Mouse (Mus musculus) intestine, postnatal 0 days (tissue): Measurements from ENCODE around the gene Itm2b. TPM values are rescaled to one million over a fixed set of nuclear protein-coding genes. Genes with fewer than 3 reads are reported as not detected.
A peak's percentile ranks its signal among the peaks of the same experiment; 100 is the strongest.

Source experiments
- ATAC-seq: fragments of 200-750 bp; cut with Nextera tagmentation; 2 replicates; pipeline ENCODE4 v1.8.0; 2017; ENCODE audit warnings: mild to moderate bottlenecking, moderate TSS enrichment, moderate library complexity
- H3K27ac ChIP-seq: fragments of 300-500 bp; sonication (generic); 2 replicates; pipeline ENCODE4 v1.5.1; 2014; ENCODE audit warnings: mild to moderate bottlenecking, low read depth, low read length, moderate library complexity
- H3K27me3 ChIP-seq: fragments of 300-500 bp; sonication (generic); replicated peaks from 2 replicates; pipeline ENCODE4 v1.6.1; 2014; ENCODE audit warnings: low read length, mixed read lengths; ENCODE audit not compliant: control insufficient read depth, insufficient read depth
- H3K36me3 ChIP-seq: fragments of 300-500 bp; sonication (generic); 2 replicates; pipeline ENCODE4 v1.6.1; 2014; ENCODE audit warnings: mild to moderate bottlenecking, moderate library complexity; ENCODE audit not compliant: control insufficient read depth, insufficient read depth
- H3K4me1 ChIP-seq: fragments of 300-500 bp; sonication (generic); replicated peaks from 2 replicates; pipeline ENCODE4 v1.6.1; 2014; ENCODE audit warnings: antibody characterized with exemption, low read length, mixed read lengths; ENCODE audit not compliant: control insufficient read depth, insufficient read depth
- H3K4me2 ChIP-seq: fragments of 300-500 bp; sonication (generic); replicated peaks from 2 replicates; pipeline ENCODE4 v1.6.1; 2014; ENCODE audit warnings: low read depth, mild to moderate bottlenecking, moderate library complexity
- H3K4me3 ChIP-seq: fragments of 300-500 bp; sonication (generic); 2 replicates; pipeline ENCODE4 v1.5.1; 2014; ENCODE audit warnings: low read depth, low read length
- H3K9ac ChIP-seq: fragments of 300-500 bp; sonication (generic); 2 replicates; pipeline ENCODE4 v1.6.1; 2014; ENCODE audit warnings: mild to moderate bottlenecking, low read depth, low read length
- H3K9me3 ChIP-seq: fragments of 300-500 bp; sonication (generic); 2 replicates; pipeline ENCODE4 v1.6.1; 2016; ENCODE audit warnings: mixed run types; ENCODE audit not compliant: control insufficient read depth
- CTCF ChIP-seq: sonication (generic); IDR thresholded peaks from 2 replicates; pipeline ENCODE4 v1.5.1; 2016; ENCODE audit warnings: low read depth, mild to moderate bottlenecking, control low read depth, antibody characterized with exemption, moderate library complexity
- WGBS: fragments of 180-500 bp; shearing (Covaris S2); extraction: QIAGEN DNeasy Blood & Tissue Kit; methylation state at CpG from one replicate; pipeline ENCODE4 v1.1.7; 2014; 5-methylcytosine and 5-hydroxymethylcytosine counted together
- polyA plus RNA-seq: library from polyadenylated mRNA; unstranded; fragments of >200 nt; fragmentation: Nextera tagmentation; extraction: Ambion mirVana; gene quantifications from 2 replicates; pipeline ENCODE4 v1.2.1, GENCODE M21; 2015

Gene Itm2b
- polyA plus RNA-seq, 1 experiment from 2014 or later = 1,587 TPM

DNA sequence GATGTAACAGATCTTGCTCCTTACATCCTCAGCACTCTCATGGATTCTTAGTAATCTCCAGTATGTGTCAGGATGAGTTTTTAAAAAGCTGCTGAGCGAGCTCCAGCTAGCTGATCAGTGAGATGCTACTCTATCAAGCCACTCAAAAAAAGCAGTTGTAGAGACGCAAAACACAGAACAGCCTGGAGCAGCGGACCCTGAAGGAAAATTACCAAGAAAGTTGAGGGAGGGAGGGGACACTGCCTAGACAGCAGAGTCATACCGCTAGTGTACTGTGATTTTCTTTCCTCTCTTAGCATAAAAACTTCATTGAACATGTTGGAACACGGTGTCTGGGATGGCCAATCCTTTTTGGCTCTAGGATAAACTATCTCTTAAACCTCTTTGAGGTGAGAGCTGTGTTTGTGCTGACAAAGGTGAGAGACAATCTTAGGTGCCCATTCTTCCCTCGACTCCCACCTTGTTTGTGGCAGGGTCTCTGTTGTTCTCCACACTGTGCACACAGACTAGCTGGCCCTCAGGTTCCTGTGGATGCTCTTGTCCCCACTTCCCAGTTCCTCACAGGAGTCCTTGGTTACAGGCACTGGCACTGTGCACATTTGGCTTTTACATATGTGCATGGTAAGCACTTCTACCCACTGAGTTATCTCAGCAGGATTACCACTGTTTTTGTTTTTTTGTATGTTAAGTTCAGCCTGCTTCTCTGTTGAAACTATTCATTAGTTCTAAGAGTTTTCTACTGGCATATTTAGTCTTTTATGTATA is 48.6 kb downstream of the Itm2b start:
- Histone ChIP-seq H3K27me3 (no peaks in the 10 kb centered on the region), H3K4me2 (no peak overlapping the region), H3K4me3 (no peak overlapping the region), H3K9ac (no peak overlapping the region), H3K27ac (no peak overlapping the region), H3K36me3 (no peaks in the 10 kb centered on the region), H3K9me3 (no peaks in the 10 kb centered on the region), H3K4me1 (no peaks in the 10 kb centered on the region)
- no peak for ATAC-seq
- no peak for TF ChIP-seq CTCF
- WGBS = 71% methylated on average over 6 of the region's 6 CpGs

DNA sequence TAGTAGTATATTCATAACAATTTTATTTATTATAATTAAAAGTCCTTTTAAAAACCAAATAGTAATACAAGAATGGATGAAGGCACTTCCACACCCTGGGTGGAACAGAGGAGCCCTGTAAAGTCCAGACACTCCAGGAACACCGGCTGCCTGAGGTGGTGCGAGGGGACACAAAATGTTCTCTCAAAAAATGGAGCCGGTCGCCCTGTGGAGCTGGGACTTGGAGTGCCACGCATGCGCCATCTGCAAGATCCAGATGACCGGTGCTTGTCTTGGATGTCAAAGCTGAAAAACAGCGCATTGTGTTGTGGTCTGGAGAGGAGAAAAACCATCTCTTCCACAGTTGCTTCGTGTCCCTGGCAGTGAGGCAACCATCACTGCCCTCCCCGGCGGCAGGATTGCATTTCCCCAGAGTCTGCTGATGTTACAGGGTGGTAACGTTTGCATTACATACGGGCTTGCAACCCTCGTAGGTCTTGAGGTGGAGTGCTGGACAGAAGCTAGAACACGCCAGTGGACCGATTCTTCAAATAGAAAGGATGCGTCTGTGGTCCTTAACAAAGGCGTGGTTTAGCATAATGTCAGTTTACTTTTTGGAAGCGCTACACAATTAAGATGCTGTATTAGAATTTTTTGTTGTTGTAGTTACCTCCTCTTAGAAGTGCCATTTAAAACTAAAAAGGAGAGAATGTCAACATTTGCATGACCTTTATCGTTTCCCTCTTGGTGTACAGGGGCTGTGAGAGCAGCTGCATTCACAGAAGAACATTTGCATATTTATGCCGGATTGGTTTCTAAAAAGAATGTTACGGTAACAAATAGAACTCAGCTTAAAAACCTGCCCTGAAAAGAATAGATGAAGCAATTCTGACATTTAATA is 49.9 kb downstream of the Itm2b start:
- TF ChIP-seq CTCF = no peak
- Histone ChIP-seq H3K9me3 (no peaks in the 10 kb centered on the region), H3K4me3 (no peak overlapping the region), H3K4me2 (no peak overlapping the region), H3K9ac (no peak overlapping the region), H3K27me3 (no peaks in the 10 kb centered on the region), H3K36me3 (no peaks in the 10 kb centered on the region), H3K4me1 (no peaks in the 10 kb centered on the region), H3K27ac (no peak overlapping the region)
- ATAC-seq = no peak
- WGBS = 80% methylated on average over 22 of the region's 22 CpGs

DNA sequence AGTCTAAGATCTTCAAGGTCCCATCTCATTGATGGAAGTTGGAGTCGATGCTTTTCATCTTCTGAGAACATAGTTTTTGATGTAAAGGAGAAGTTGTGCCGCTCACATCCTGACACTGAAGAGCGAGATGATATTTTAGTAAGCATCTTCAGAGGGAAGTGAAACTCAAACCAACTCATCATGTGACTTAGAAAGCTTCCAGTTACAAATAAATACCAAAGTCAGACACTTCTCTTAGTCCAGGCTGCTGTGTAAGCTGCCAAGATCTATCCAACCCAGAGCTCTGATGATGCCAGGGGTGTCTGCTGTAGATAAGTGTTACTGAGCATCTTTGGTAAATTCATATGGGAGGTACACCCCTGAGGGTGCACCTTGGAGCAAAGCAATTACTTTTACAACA is 51.2 kb downstream of the Itm2b start:
- Histone ChIP-seq H3K9ac (no peak overlapping the region), H3K27me3 (no peaks in the 10 kb centered on the region), H3K4me2 (no peak overlapping the region), H3K9me3 (no peaks in the 10 kb centered on the region), H3K4me3 (no peak overlapping the region), H3K27ac (no peak overlapping the region), H3K4me1 (no peaks in the 10 kb centered on the region), H3K36me3 (no peaks in the 10 kb centered on the region)
- no peak for TF ChIP-seq CTCF
- no peak for ATAC-seq
- 83% methylated on average over 3 of the region's 3 CpGs for WGBS

DNA sequence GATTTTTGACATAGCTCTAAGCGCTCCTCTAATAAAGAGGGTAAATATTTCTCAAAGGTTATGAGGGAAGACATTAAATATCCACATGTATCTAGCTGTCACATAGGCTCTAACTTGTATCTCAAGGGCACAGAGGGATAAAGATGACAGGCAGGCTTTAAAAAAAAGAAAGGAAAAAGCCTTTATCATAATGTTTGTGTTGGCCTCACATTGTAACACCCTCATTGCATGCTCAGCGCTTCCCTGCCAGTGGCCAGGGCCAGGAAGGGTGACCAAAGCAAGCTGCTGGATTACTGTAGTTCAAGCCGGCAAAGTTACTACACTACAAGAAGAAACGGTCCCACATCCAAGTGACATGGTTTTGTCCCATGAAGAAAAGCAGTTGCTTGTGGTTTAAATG is 53.7 kb downstream of the Itm2b start:
- WGBS = 83% methylated on average over 4 of the region's 4 CpGs
- H3K4me2 ChIP-seq = no peak overlapping the region
- no peak overlapping the region for H3K4me3 ChIP-seq
- no peaks in the 10 kb centered on the region for H3K36me3 ChIP-seq
- H3K27ac ChIP-seq = no peak overlapping the region
- H3K4me1 ChIP-seq = no peaks in the 10 kb centered on the region
- no peaks in the 10 kb centered on the region for H3K27me3 ChIP-seq
- no peaks in the 10 kb centered on the region for H3K9me3 ChIP-seq
- H3K9ac ChIP-seq = no peak overlapping the region
- no peak for ATAC-seq
- no peak for TF ChIP-seq CTCF

DNA sequence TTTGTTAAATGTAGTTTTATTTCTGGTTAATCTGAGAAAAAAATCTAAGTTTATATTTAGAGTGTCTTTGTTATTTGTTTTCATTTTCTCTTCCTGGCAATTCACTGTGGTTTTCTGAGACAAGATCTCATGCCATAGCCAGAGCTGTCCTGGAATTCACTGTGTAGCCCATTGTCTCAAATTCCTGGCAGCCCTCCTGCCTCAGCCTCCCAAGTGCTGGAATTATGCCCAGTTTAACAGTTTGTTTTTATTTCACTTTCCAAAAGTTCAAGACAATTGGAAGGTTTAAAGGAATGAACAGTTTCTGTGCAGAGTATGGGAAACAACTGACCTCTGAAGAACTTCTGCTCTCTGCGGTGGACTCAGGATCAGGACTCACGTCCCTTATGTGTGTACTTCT is 55.2 kb downstream of the Itm2b start:
- H3K27me3 ChIP-seq = no peaks in the 10 kb centered on the region
- no peak overlapping the region for H3K9ac ChIP-seq
- no peak for ATAC-seq
- H3K4me1 ChIP-seq = no peaks in the 10 kb centered on the region
- H3K9me3 ChIP-seq = no peaks in the 10 kb centered on the region
- H3K4me3 ChIP-seq = no peak overlapping the region
- no peak for TF ChIP-seq CTCF
- no peak overlapping the region for H3K4me2 ChIP-seq
- H3K27ac ChIP-seq = no peak overlapping the region
- no peaks in the 10 kb centered on the region for H3K36me3 ChIP-seq
- 89% methylated on average over 2 of the region's 2 CpGs for WGBS

DNA sequence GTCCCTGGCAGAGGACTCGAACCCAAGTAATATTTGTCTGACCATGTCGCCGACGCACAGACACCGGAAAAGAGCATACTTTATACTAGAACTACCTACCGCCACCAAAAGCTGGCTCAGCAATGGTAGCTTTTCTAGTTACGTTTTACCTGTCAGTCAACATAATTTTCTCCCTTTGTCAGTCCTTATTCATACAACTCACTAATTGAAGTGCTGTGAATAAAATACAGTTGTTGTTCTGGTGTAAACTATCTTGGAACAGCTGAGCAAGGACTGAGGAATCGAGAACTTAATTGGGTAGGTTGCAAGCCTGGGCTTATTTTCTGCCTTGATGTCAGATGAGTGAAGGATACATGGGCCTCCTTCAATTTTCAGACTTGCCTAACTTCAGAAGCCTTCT is 58.6 kb downstream of the Itm2b start:
- H3K4me3 ChIP-seq = peak overlapping the region; percentile 88
- H3K9ac ChIP-seq = peak overlapping the region; percentile 89
- no peaks in the 10 kb centered on the region; the same call in 1 of the 2 replicates for H3K4me1 ChIP-seq
- H3K36me3 ChIP-seq = no peaks in the 10 kb centered on the region
- H3K27me3 ChIP-seq = no peaks in the 10 kb centered on the region
- WGBS = 12% methylated on average over 8 of the region's 8 CpGs
- no peaks in the 10 kb centered on the region for H3K9me3 ChIP-seq
- ATAC-seq = no peak
- H3K4me2 ChIP-seq = peak overlapping the region; percentile 75
- TF ChIP-seq CTCF = no peak
- peak overlapping the region; percentile 90 for H3K27ac ChIP-seq
